Mouse (Mus musculus): ENCODE results near the gene Zfp119b. TPM values are rescaled to one million over a fixed set of nuclear protein-coding genes. Genes with fewer than 3 reads are reported as not detected.

The Zfp119b gene
- total RNA-seq (2021): 1 to 10 TPM; 4.1 to 4.2 TPM
- long read RNA-seq, experiment 1, transcript Zfp119b-201 (4 exons, 1,889 nt): major isoform, 5 of 5 reads
- long read RNA-seq, experiment 1, partial matches to known transcripts: 0 of 5 reads
- long read RNA-seq, experiment 1, other reads (novel, unspliced or antisense): 0 of 5 reads
- long read RNA-seq, experiment 2, partial matches to known transcripts: 0 of 4 reads
- long read RNA-seq, experiment 2, other reads (novel, unspliced or antisense): 0 of 4 reads

DNA sequence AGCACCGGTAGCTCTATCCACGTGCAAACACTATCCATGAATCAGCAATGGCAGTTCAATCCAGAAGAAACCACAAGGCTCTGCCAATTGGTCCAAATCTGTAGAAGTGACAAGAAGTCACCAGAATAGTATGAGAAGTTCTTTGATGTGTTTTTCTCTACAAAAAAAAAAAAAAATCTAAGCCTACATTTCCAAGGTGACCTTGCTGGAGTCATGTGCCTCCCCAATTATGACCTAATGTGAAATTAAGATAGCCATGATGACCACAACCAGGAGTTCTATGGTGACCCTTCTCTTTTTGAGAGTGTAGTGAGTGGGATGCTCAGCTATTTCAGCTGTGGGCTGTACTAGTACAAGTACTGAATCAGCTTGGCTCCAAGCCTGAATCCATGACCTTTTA is at the start of gene Zfp119b:
Gene Zfp119b, minus strand, starts transcription at position 101 of the 400 bp plus-strand sequence.
- DNase-seq: no peak

- DNase-seq: peak; percentile 88
Measured at GRCm38 (mm10) chr17:55996007-55996406, 46.7 kb upstream of the Zfp119b start.

- no peak for DNase-seq
Measured at GRCm38 (mm10) chr17:55990278-55990898, 41.1 kb upstream of the Zfp119b start.

GRCm38 (mm10) chr17:55986030-55986961 is 37.0 kb upstream of the Zfp119b start, which contains the start of gene Fsd1:
Gene Fsd1, plus strand, starts transcription at chr17:55986509.
- peak; percentile 49 for DNase-seq

DNA sequence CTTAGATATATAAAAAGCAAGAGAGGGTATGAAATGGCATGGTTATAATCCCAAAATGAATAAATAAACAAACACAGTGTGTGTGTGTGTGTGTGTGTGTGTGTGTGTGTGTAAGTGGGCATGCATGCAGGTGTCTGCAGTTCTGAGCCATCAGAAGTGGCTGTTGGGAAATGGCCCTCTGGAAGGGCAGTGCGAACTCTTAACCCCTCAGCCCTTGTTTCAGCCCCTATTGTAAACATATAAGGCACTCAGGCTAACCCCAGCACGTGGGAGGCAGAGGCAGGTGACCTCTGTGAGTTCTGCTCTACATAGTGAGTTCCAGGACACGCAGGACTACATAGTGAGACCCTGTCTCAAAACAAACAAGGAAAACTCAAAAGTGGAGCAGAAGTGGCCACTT is 28.0 kb upstream of the Zfp119b start:
- no peak for DNase-seq

DNA sequence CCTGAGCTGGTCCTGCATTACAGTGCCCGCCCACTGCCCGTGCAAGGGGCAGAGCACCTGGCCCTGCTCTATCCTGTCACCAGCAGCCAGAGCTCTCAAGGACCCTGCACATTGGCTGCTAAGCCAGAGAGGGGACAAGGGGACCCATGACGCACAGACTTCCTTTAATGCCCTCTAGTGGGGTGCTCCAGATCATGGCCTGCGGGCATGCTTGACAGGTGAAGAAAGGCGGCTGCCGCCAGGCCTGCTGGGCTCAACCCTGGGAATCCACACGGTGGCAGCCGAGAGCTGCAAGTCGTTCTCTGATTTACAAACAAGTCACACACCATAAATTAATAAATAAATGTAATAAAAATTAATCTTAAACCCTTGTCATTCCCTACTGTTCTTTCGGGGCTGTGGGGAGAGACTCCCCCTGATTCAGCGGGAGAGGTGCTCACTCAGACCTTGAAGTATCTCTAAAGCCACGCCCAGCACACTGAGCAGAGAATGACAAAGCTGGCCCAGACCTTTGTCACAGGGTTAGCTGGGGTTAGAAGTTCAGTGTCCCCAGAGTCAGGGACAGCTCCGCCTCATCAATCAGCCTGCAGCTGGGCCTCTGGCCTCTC is 27.1 kb upstream of the Zfp119b start:
- peak; percentile 89 for DNase-seq

GRCm38 (mm10) chr17:55971453-55971852 is 22.2 kb upstream of the Zfp119b start:
- no peak for DNase-seq

DNA sequence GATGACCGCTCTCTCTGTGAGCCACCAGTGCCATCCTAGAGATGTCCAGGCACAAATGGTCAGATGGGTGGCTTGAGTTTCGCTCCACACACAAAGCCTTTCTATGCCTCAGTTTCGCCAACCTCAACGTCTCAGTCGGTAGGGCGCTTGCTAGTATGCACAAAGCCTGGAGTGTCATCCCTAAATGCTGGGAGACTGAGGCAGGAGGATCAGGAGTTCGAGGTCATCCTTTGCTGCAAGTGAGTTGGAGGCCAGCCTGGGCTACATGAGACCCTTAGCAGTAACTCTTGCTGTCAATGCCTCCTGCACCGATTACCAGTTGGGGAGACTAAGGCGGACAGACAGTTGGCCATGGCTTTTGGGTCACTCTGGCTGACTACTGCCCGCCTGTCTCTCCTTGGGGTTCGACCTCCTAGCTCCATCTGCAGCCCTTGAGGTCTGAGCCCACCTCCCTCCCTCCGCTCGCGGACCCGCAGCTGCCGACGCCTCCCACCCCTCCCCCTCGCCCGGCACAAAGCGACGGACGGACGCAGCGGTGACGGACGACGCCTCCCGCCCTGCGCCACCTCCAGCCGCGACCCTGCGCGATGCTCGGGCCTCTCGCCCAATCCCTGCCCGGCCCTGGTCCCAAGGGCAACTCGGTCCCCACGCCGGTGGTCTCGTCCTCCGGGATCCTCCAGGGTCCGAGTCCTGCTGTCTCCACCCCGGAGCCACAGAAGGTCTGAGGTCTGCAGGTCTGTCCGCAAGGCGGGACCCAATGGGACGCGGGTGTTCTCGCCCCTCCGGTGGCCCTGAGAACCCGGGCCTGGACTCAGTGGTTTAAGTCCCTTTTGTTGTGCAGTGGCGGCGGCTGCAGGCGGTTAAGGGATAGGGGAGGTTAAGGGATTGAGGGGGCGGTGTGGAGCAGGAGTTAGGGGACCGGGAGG is 20.9 kb upstream of the Zfp119b start, which contains the start of gene Shd:
Gene Shd, plus strand, starts transcription at position 502 of the 926 bp plus-strand sequence.
- peak; percentile 62 for DNase-seq

- DNase-seq: no peak
Measured at GRCm38 (mm10) chr17:55969560-55969959, 20.3 kb upstream of the Zfp119b start.

DNA sequence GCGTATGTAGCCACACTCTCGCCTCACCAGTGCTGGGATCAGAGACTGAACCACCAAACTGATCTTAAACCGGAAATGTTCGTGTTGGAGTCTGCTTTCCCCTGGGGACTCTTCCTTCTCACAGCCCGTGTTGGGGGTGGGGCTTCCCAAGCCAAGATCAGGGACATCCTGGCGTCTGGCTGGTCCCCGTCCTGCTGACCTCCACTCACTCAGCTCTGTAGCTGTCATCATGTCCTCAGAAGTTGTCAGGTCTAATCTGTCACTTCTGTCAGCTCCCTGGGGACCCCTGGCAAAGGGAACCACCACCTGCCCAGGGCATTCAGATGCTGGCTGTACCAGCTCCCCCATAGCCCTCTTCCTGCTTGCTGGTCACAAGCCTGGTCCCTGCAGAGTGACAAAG is 18.9 kb upstream of the Zfp119b start:
- DNase-seq: no peak

- no peak for DNase-seq
Measured at GRCm38 (mm10) chr17:55967186-55967585, 17.9 kb upstream of the Zfp119b start.

- DNase-seq: peak; percentile 2
Measured at GRCm38 (mm10) chr17:55964996-55965395, 15.7 kb upstream of the Zfp119b start.

GRCm38 (mm10) chr17:55964496-55964895 is 15.2 kb upstream of the Zfp119b start:
- no peak for DNase-seq

DNA sequence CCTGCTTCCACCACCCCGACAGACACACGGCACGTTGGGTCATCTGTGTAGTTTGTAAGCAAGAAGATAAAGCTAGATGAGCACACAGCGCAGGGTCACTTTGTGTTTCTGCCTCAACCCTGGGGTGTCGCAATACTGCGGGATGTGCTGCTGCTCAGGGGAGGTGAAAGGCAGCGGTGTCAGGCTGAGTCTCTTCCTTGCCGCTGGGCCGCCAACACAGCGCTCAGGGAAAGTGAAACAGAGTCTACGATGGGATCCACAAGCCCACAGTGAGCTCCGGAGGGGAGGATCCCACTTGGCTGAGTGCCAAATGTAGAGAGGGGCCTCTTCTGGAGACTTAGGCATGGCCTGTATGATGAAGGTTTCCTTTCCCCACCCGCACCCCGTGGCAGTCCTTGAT is 13.9 kb upstream of the Zfp119b start:
- DNase-seq: no peak

DNA sequence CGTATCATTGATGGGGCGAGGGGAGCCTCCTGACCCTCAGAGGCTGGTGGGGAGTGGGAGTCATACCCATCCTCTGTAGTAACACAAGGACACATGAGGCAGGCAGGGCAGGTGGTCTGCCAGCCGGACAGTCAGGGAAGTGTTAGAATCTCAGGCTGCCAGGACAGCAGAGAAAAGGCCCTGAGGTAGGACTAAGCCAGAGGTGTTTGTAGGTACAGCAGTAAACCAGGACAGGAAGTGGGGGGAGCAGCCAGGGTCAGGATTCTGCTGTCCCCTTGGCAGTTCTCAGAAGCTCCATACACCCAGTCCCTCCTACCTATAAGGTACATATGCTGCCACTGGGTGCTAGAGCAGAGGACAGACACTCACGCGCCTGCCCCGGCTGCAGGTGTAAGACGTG is 12.3 kb upstream of the Zfp119b start:
- DNase-seq: no peak

DNA sequence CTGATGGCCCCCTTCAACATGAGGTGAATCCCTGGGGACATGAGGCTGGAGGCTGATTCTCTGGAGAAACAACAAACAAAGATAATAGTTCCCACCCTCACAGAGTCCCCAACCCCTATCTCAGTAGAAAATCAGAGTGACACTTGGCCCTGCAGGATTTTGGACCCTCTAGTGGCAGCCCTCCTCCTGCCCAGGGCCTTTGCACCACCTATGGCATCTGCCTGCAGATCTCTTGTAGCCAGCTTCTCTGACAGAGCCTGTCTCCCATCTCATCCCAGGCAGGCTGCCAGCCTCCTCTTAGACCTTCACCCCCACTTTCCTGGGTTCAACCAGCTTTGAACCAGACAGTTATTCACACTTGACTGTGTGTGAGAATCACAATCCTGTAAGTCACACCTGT is 11.5 kb upstream of the Zfp119b start:
- DNase-seq: no peak

DNA sequence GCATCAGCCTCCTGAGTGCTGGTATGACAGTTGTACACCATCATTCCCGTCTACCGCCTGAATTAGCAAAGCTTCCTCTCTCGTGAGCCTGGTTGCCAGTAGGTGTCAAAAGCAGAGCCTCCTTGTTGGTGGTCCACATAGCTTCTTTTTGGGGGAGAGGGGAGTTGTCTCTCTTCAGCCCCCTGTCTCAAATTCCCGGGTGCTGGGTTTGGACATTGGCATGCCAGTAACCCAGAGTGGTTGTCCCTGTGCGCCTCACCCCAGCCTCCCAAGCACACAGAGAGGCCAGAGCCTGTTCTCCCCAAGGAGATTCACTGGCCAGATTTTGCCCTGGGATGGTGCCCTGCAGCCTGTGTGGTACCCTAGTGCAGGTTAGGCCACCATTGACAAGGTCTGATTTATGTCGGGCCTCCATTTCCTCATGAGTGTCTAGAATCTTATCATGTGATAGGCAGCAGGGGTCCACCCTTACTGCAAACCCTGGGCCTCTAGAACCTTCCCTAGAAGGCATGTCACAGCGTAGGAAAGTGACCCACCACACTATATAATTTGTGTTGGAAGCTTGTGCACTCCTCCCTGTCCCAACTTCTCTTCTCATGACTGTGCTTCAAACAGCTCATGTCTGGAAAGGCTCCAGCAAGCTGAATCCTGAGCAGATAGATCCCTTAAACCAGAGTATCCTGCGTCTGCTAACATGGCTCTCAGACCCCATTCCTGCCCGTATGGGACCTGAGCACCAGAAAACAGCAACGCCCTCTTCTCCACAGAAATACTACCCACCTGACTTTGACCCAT is 10.8 kb upstream of the Zfp119b start:
- DNase-seq: no peak

DNA sequence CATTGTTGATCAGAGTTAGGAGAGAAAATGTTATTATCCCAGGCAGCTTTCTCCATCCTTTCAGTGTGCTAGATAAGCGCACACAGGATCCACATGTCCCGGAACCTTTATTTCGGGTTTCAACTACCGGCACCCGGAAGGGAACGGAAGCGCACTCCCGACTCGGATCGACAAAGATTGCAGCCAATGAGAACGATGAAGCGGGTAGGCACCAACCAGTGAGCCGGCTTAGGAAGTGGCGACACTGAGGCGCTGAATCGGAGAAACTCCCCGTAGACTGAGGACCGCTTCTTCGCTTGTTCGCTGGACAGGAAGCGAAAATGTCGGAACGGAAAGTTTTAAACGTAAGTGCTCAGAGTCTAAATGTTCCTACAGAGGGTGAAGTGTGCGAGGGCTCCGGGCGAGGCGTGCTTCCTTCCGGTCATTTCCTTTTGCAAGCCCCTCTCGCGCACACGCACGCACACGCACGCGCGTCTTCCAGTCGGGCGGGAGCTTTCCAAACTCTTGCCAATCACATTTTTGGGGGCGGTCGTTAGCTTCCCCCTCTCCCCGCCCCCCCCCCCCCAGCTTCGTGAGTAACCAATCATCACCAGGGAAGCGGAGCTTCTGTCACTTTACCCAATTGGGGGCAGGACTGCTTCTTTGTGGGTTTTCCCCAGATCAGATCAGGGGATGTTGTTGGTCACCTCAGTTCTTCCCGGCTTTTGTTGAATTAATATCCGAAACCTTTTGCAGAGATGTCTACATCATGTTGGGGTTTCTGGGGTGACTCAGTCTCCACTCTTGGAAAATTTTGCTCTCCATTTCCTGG is 9.8 kb upstream of the Zfp119b start, which contains the start of gene Yju2:
Gene Yju2, plus strand, starts transcription at position 182 of the 811 bp plus-strand sequence.
- peak; percentile 94 for DNase-seq

GRCm38 (mm10) chr17:55958584-55958886 is 9.2 kb upstream of the Zfp119b start:
- DNase-seq: no peak
